Mouse (Mus musculus) ES-Bruce4 (cell line): ENCODE results near the gene Sipa1l1.

Experiments used
- CTCF ChIP-seq: IDR thresholded peaks from one replicate; pipeline ENCODE4 v1.8.1; 2011; ENCODE audit warnings: low read depth, low read length
- EP300 ChIP-seq: IDR thresholded peaks from 2 replicates; pipeline ENCODE4 v1.6.1; 2011; ENCODE audit warnings: low read depth, low read length; ENCODE audit not compliant: insufficient read depth
- POLR2A ChIP-seq: IDR thresholded peaks from one replicate; pipeline ENCODE4 v1.8.1; 2011; ENCODE audit warnings: low read length; ENCODE audit not compliant: insufficient read depth

DNA sequence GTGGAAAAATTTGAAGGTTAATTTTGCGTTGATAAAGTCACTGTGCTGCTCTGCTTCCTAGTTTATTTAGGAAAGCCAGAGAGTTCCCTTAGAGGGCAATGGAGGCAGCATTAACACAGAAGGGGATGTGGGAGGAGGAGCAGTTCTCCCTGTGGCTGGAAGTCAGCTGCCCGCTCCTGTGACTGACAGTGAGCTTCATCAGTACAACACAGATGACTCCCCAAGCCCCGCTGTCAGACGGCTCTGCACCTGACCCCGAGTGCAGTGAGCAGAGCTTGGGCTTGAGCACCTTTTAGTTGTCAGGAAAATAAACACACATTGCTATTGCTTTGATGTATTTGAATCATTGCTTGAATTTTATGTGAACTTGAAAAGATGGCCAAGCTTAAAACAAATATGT is 117.7 kb downstream of the Sipa1l1 start:
- TF ChIP-seq CTCF, result no peak
- no peak for TF ChIP-seq POLR2A
- no peak for TF ChIP-seq EP300
